Mouse (Mus musculus): ENCODE data around the gene 1700012B09Rik.

DNA sequence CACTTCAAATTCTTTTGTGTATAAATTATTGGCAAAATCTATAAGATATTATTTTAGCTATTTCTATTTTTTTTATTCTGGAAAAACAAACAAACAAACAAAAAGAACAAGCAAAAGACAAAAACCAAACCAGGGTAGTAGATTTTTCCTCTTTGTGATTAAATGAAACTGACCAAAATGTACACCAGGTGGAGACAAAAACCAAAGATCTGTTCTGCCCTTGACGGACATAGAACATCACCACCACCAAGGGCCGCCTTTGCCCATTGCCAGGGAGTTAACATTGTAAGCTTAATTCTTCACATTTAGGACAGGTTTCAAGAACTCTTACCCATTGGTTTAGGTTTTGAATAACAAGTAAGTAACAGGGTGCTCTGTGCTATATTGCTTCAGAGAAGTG, 3.0 kb upstream of the 1700012B09Rik start:
- TF ChIP-seq CTCF (IDR thresholded peaks at IDR 0.05; ENCODE audit: control insufficient read depth, insufficient read depth, low read length): 0 out of 2 replicates have a peak, but pooled peaks have one; percentile 16
- no peak for TF ChIP-seq POLR2A (IDR thresholded peaks at IDR 0.05; ENCODE audit: borderline replicate concordance, control insufficient read depth, low read depth, low read length)
